Mouse (Mus musculus) kidney, embryonic 15.5 days (tissue): Measurements from ENCODE around the gene C130050O18Rik. TPM values are rescaled to one million over a fixed set of nuclear protein-coding genes. Genes with fewer than 3 reads are reported as not detected.

Experiments
- ATAC-seq: fragments of 200-750 bp; cut with Nextera tagmentation; replicated peaks from 2 replicates; pipeline ENCODE4 v1.8.0; 2017; ENCODE audit warnings: moderate TSS enrichment; ENCODE audit not compliant: low FRiP score
- H3K27ac ChIP-seq: fragments of 300-500 bp; sonication (generic); 2 replicates; pipeline ENCODE4 v1.5.1; 2015; ENCODE audit warnings: mild to moderate bottlenecking, inconsistent platforms
- H3K27me3 ChIP-seq: fragments of 300-500 bp; sonication (generic); 2 replicates; pipeline ENCODE4 v1.6.1; 2015; ENCODE audit warnings: inconsistent platforms
- H3K36me3 ChIP-seq: fragments of 300-500 bp; sonication (generic); 2 replicates; pipeline ENCODE4 v1.6.1; 2015; ENCODE audit warnings: inconsistent platforms
- H3K4me1 ChIP-seq: fragments of 300-500 bp; sonication (generic); 2 replicates; pipeline ENCODE4 v1.6.1; 2015; ENCODE audit warnings: inconsistent platforms
- H3K4me2 ChIP-seq: fragments of 300-500 bp; sonication (generic); 2 replicates; pipeline ENCODE4 v1.6.1; 2015; ENCODE audit warnings: moderate library complexity, mild to moderate bottlenecking, inconsistent platforms
- H3K4me3 ChIP-seq: fragments of 300-500 bp; sonication (generic); replicated peaks from 2 replicates; pipeline ENCODE4 v1.5.1; 2015; ENCODE audit warnings: mild to moderate bottlenecking, inconsistent platforms
- H3K9ac ChIP-seq: fragments of 300-500 bp; sonication (generic); 2 replicates; pipeline ENCODE4 v1.6.1; 2015; ENCODE audit warnings: mild to moderate bottlenecking, inconsistent platforms
- H3K9me3 ChIP-seq: fragments of 300-500 bp; sonication (generic); replicated peaks from 2 replicates; pipeline ENCODE4 v1.6.1; 2016; ENCODE audit warnings: inconsistent platforms
- WGBS: fragments of 180-500 bp; shearing (Covaris S2); methylation state at CpG from one replicate; pipeline ENCODE4 v1.1.7; 2015; ENCODE audit warnings: mixed read lengths; 5-methylcytosine and 5-hydroxymethylcytosine counted together
- polyA plus RNA-seq: library from polyadenylated mRNA; unstranded; fragments of >200 nt; fragmentation: Nextera tagmentation; extraction: Ambion mirVana; gene quantifications from 2 replicates; pipeline ENCODE4 v1.2.1, GENCODE M21; 2015

C130050O18Rik gene
- polyA plus RNA-seq, 1 experiment from 2014 or later: 0.60 TPM

- Histone ChIP-seq H3K9me3 (no peaks in the 10 kb centered on the region), H3K27me3 (no peaks in the 10 kb centered on the region), H3K36me3 (peaks cover 7% of the 10 kb centered on the region; the same call in 1 of the 2 replicates), H3K27ac (no peak overlapping the region), H3K4me3 (no peak overlapping the region), H3K4me2 (no peak overlapping the region), H3K9ac (no peak overlapping the region), H3K4me1 (peaks cover 23% of the 10 kb centered on the region)
- 89% methylated on average over 4 of the region's 4 CpGs for WGBS
- ATAC-seq: no peak
Measured at GRCm38 (mm10) chr5:139437769-139438168, 32.7 kb downstream of the C130050O18Rik start.

GRCm38 (mm10) chr5:139438440-139438839, 33.4 kb downstream of the C130050O18Rik start:
- peaks cover 25% of the 10 kb centered on the region for H3K4me1 ChIP-seq
- H3K9ac ChIP-seq: no peak overlapping the region
- H3K9me3 ChIP-seq: no peaks in the 10 kb centered on the region
- no peak overlapping the region for H3K4me2 ChIP-seq
- H3K4me3 ChIP-seq: no peak overlapping the region
- H3K36me3 ChIP-seq: peaks cover 7% of the 10 kb centered on the region; the same call in 1 of the 2 replicates
- WGBS: 89% methylated on average over 12 of the region's 12 CpGs
- H3K27ac ChIP-seq: no peak overlapping the region
- ATAC-seq: no peak
- no peaks in the 10 kb centered on the region for H3K27me3 ChIP-seq

GRCm38 (mm10) chr5:139440451-139440850, 35.4 kb downstream of the C130050O18Rik start:
- Histone ChIP-seq H3K27me3 (no peaks in the 10 kb centered on the region), H3K36me3 (peaks cover 7% of the 10 kb centered on the region; the same call in 1 of the 2 replicates), H3K4me3 (no peak overlapping the region), H3K4me1 (peaks cover 13% of the 10 kb centered on the region; the same call in 1 of the 2 replicates), H3K9ac (no peak overlapping the region), H3K9me3 (no peaks in the 10 kb centered on the region), H3K27ac (no peak overlapping the region), H3K4me2 (no peak overlapping the region)
- ATAC-seq: no peak
- 82% methylated on average over 5 of the region's 5 CpGs for WGBS

GRCm38 (mm10) chr5:139440926-139441725, 36.0 kb downstream of the C130050O18Rik start:
- peaks cover 12% of the 10 kb centered on the region; the same call in 1 of the 2 replicates for H3K4me1 ChIP-seq
- H3K27ac ChIP-seq: no peak overlapping the region
- WGBS: 96% methylated on average over 11 of the region's 11 CpGs
- H3K4me3 ChIP-seq: no peak overlapping the region
- no peak overlapping the region for H3K9ac ChIP-seq
- H3K4me2 ChIP-seq: no peak overlapping the region
- H3K9me3 ChIP-seq: no peaks in the 10 kb centered on the region
- peaks cover 7% of the 10 kb centered on the region; the same call in 1 of the 2 replicates for H3K36me3 ChIP-seq
- no peaks in the 10 kb centered on the region for H3K27me3 ChIP-seq
- no peak for ATAC-seq

GRCm38 (mm10) chr5:139441726-139442018, 36.6 kb downstream of the C130050O18Rik start:
- no peak for ATAC-seq
- 88% methylated on average over 2 of the region's 2 CpGs for WGBS
- no peak overlapping the region for H3K9ac ChIP-seq
- H3K4me1 ChIP-seq: peaks cover 12% of the 10 kb centered on the region; the same call in 1 of the 2 replicates
- H3K9me3 ChIP-seq: no peaks in the 10 kb centered on the region
- H3K36me3 ChIP-seq: peaks cover 5% of the 10 kb centered on the region; the same call in 1 of the 2 replicates
- no peak overlapping the region for H3K4me2 ChIP-seq
- H3K27me3 ChIP-seq: no peaks in the 10 kb centered on the region
- H3K4me3 ChIP-seq: no peak overlapping the region
- no peak overlapping the region for H3K27ac ChIP-seq

GRCm38 (mm10) chr5:139442428-139442827, 37.3 kb downstream of the C130050O18Rik start:
- Histone ChIP-seq H3K9ac (no peak overlapping the region), H3K4me2 (no peak overlapping the region), H3K9me3 (no peaks in the 10 kb centered on the region), H3K27me3 (no peaks in the 10 kb centered on the region), H3K4me1 (peaks cover 12% of the 10 kb centered on the region; the same call in 1 of the 2 replicates), H3K27ac (no peak overlapping the region), H3K4me3 (no peak overlapping the region), H3K36me3 (no peaks in the 10 kb centered on the region)
- WGBS: 64% methylated on average over 12 of the region's 12 CpGs
- ATAC-seq: no peak

GRCm38 (mm10) chr5:139442962-139443361, 37.9 kb downstream of the C130050O18Rik start:
- Histone ChIP-seq H3K36me3 (no peaks in the 10 kb centered on the region), H3K4me2 (no peak overlapping the region), H3K4me1 (peaks cover 15% of the 10 kb centered on the region), H3K9ac (no peak overlapping the region), H3K9me3 (no peaks in the 10 kb centered on the region), H3K4me3 (no peak overlapping the region), H3K27me3 (no peaks in the 10 kb centered on the region), H3K27ac (no peak overlapping the region)
- ATAC-seq: no peak
- 58% methylated on average over 4 of the region's 4 CpGs for WGBS

- no peak overlapping the region for H3K4me2 ChIP-seq
- H3K36me3 ChIP-seq: no peaks in the 10 kb centered on the region
- WGBS: 77% methylated on average over 8 of the region's 8 CpGs
- no peaks in the 10 kb centered on the region for H3K27me3 ChIP-seq
- H3K27ac ChIP-seq: no peak overlapping the region
- ATAC-seq: no peak
- peaks cover 34% of the 10 kb centered on the region for H3K4me1 ChIP-seq
- no peak overlapping the region for H3K4me3 ChIP-seq
- no peak overlapping the region for H3K9ac ChIP-seq
- no peaks in the 10 kb centered on the region for H3K9me3 ChIP-seq
Measured at GRCm38 (mm10) chr5:139445258-139445657, 40.2 kb downstream of the C130050O18Rik start.

GRCm38 (mm10) chr5:139448025-139448424, 42.9 kb downstream of the C130050O18Rik start:
- H3K9ac ChIP-seq: no peak overlapping the region
- 35% methylated on average over 6 of the region's 6 CpGs for WGBS
- H3K4me3 ChIP-seq: no peak overlapping the region
- H3K4me1 ChIP-seq: peaks cover 24% of the 10 kb centered on the region
- no peak for ATAC-seq
- H3K27me3 ChIP-seq: no peaks in the 10 kb centered on the region
- H3K9me3 ChIP-seq: no peaks in the 10 kb centered on the region
- peak overlapping the region; percentile 54; the same call in 1 of the 2 replicates for H3K27ac ChIP-seq
- peaks cover 10% of the 10 kb centered on the region; the same call in 1 of the 2 replicates for H3K36me3 ChIP-seq
- no peak overlapping the region for H3K4me2 ChIP-seq

GRCm38 (mm10) chr5:139449161-139449791, 44.2 kb downstream of the C130050O18Rik start:
- peak overlapping the region; percentile 57 for H3K27ac ChIP-seq
- no peaks in the 10 kb centered on the region for H3K27me3 ChIP-seq
- H3K36me3 ChIP-seq: peaks cover 14% of the 10 kb centered on the region
- H3K9me3 ChIP-seq: no peaks in the 10 kb centered on the region
- ATAC-seq: peak; percentile 57
- H3K4me3 ChIP-seq: no peak overlapping the region
- WGBS: 33% methylated on average over 5 of the region's 5 CpGs
- peaks cover 22% of the 10 kb centered on the region for H3K4me1 ChIP-seq
- H3K9ac ChIP-seq: no peak overlapping the region
- H3K4me2 ChIP-seq: no peak overlapping the region

GRCm38 (mm10) chr5:139449926-139450325, 44.8 kb downstream of the C130050O18Rik start:
- WGBS: 29% methylated on average over 4 of the region's 4 CpGs
- peaks cover 20% of the 10 kb centered on the region for H3K36me3 ChIP-seq
- H3K9ac ChIP-seq: no peak overlapping the region
- no peaks in the 10 kb centered on the region for H3K27me3 ChIP-seq
- H3K4me2 ChIP-seq: no peak overlapping the region
- H3K27ac ChIP-seq: peak overlapping the region; percentile 57
- H3K9me3 ChIP-seq: no peaks in the 10 kb centered on the region
- H3K4me3 ChIP-seq: no peak overlapping the region
- peaks cover 22% of the 10 kb centered on the region for H3K4me1 ChIP-seq
- peak; percentile 66 for ATAC-seq

GRCm38 (mm10) chr5:139453031-139453430, 48.0 kb downstream of the C130050O18Rik start:
- H3K27ac ChIP-seq: no peak overlapping the region
- no peak for ATAC-seq

More at GRCm38 (mm10) chr5:139453031-139453430, 48.0 kb downstream of the C130050O18Rik start:
- 89% methylated on average over 10 of the region's 10 CpGs for WGBS
- no peak overlapping the region for H3K4me3 ChIP-seq
- H3K9ac ChIP-seq: no peak overlapping the region
- H3K27me3 ChIP-seq: no peaks in the 10 kb centered on the region
- peaks cover 18% of the 10 kb centered on the region for H3K4me1 ChIP-seq
- no peak overlapping the region for H3K4me2 ChIP-seq
- no peaks in the 10 kb centered on the region for H3K9me3 ChIP-seq
- peaks cover 32% of the 10 kb centered on the region for H3K36me3 ChIP-seq
